Mouse (Mus musculus) G1E (cell line): ENCODE measurements around the gene Pid1.

Source experiments
- CTCF ChIP-seq: IDR thresholded peaks from 2 replicates; pipeline ENCODE4 v1.5.1; 2012; ENCODE audit warnings: low read depth, low read length, inconsistent platforms, mixed read lengths
- GATA1 ChIP-seq: IDR thresholded peaks from 2 replicates; pipeline ENCODE4 v1.6.1; 2012; ENCODE audit warnings: borderline replicate concordance, low read length, inconsistent platforms, mixed read lengths
- GATA2 ChIP-seq: IDR thresholded peaks from 2 replicates; pipeline ENCODE4 v1.6.1; 2012; ENCODE audit warnings: low read depth, low read length, inconsistent platforms, borderline replicate concordance
- POLR2AphosphoS5 ChIP-seq: IDR thresholded peaks from 2 replicates; pipeline ENCODE4 v1.6.1; 2012; ENCODE audit warnings: low read depth, low read length, inconsistent platforms; ENCODE audit not compliant: insufficient replicate concordance
- TAL1 ChIP-seq: conservative IDR thresholded peaks from 2 replicates; pipeline ENCODE4 v1.6.1; 2012; ENCODE audit warnings: low read depth, low read length, inconsistent platforms, mixed read lengths

DNA sequence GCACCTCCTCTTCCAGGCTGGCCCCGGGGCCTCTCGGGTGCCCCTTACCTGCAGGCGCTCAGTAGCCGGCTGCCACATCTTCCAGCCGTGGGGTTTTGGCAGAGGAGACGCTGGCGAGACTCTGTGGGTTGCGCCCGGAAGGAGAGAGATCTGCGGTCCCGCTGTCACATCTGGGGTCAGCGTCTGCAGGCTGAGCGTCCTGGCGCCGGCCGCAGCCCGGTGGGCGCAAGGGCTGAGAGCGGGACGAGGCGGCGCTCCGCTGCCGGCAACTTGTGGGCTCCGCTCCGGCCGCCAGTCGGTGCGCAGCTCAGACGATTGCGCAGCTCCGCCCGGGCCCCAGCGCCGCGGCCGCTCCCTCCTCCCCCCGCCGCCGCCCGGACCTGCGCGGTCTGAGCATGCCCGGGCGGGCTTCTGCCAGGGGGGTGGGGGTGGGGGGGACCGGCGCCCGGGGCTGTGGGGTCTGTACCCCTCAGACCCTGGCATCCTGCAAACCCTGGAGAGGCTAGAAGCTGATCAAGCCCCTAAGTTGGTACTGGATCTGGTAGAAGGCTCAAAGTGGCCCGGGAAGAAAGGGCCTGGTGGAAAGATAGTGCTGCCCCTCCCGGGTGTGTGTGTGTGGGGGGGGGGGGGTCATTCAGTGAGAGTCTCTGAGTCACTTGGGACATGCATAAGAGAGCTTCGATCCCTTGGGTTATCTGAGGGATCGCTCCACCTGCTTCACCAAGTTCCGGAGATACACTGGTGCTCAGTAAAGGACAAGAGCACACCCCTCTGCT, 79.5 kb downstream of the Pid1 start:
- TF ChIP-seq CTCF (no peak), TAL1 (no peak), POLR2AphosphoS5 (no peak), GATA1 (no peak), GATA2 (no peak)
